Mouse (Mus musculus) cerebellum, adult 2 months (tissue): ENCODE results near the gene Uhrf2.

Experiments
- CTCF ChIP-seq: fragments of 200-500 bp; IDR thresholded peaks from 2 replicates; pipeline ENCODE4 v1.5.1; 2011; ENCODE audit warnings: low read depth, mild to moderate bottlenecking, control low read depth, low read length, moderate library complexity, borderline replicate concordance; ENCODE audit not compliant: insufficient read depth
- POLR2A ChIP-seq: fragments of 200-500 bp; IDR thresholded peaks from 2 replicates; pipeline ENCODE4 v1.6.1; 2011; ENCODE audit warnings: low read length, control low read depth, borderline replicate concordance; ENCODE audit not compliant: insufficient read depth

GRCm38 (mm10) chr19:30010520-30011296 is 19.6 kb upstream of the Uhrf2 start:
- no peak for TF ChIP-seq CTCF
- no peak for TF ChIP-seq POLR2A
